Mouse (Mus musculus) hindbrain, embryonic 11.5 days (tissue): ENCODE results near the gene Daxx. TPM values are rescaled to one million over a fixed set of nuclear protein-coding genes. Genes with fewer than 3 reads are reported as not detected.

ENCODE experiments used
- ATAC-seq: fragments of 200-750 bp; cut with Nextera tagmentation; 2 replicates; pipeline ENCODE4 v1.8.0; 2017; ENCODE audit warnings: mild to moderate bottlenecking, moderate TSS enrichment, moderate library complexity; ENCODE audit not compliant: low FRiP score
- DNase-seq: peaks from one replicate; pipeline ENCODE4 v3.0.0-alpha.2; 2015; ENCODE audit warnings: low spot score
- H3K27ac ChIP-seq: fragments of 300-500 bp; sonication (generic); 2 replicates; pipeline ENCODE4 v1.5.1; 2014; ENCODE audit warnings: mild to moderate bottlenecking, low read depth, low read length
- H3K27me3 ChIP-seq: fragments of 300-500 bp; sonication (generic); 2 replicates; pipeline ENCODE4 v1.6.1; 2014; ENCODE audit warnings: mild to moderate bottlenecking, low read length, moderate library complexity, mixed read lengths; ENCODE audit not compliant: control insufficient read depth, insufficient read depth
- H3K36me3 ChIP-seq: fragments of 300-500 bp; sonication (generic); 2 replicates; pipeline ENCODE4 v1.6.1; 2014; ENCODE audit warnings: mild to moderate bottlenecking, low read length, moderate library complexity, mixed read lengths; ENCODE audit not compliant: control insufficient read depth, insufficient read depth
- H3K4me1 ChIP-seq: fragments of 300-500 bp; sonication (generic); replicated peaks from 2 replicates; pipeline ENCODE4 v1.6.1; 2014; ENCODE audit warnings: low read length, mixed read lengths; ENCODE audit not compliant: control insufficient read depth, insufficient read depth
- H3K4me2 ChIP-seq: fragments of 300-500 bp; sonication (generic); replicated peaks from 2 replicates; pipeline ENCODE4 v1.6.1; 2014; ENCODE audit warnings: mild to moderate bottlenecking, low read depth, low read length
- H3K4me3 ChIP-seq: fragments of 300-500 bp; sonication (generic); 2 replicates; pipeline ENCODE4 v1.5.1; 2014; ENCODE audit warnings: low read depth, low read length
- H3K9ac ChIP-seq: fragments of 300-500 bp; sonication (generic); 2 replicates; pipeline ENCODE4 v1.6.1; 2014; ENCODE audit warnings: low read depth, low read length
- H3K9me3 ChIP-seq: fragments of 300-500 bp; sonication (generic); 2 replicates; pipeline ENCODE4 v1.6.1; 2016; ENCODE audit warnings: low read length; ENCODE audit not compliant: control insufficient read depth
- WGBS: fragments of 180-500 bp; shearing (Covaris S2); extraction: QIAGEN DNeasy Blood & Tissue Kit; methylation state at CpG from one replicate; pipeline ENCODE4 v1.1.7; 2014; 5-methylcytosine and 5-hydroxymethylcytosine counted together
- polyA plus RNA-seq: library from polyadenylated mRNA; unstranded; fragments of >200 nt; fragmentation: Nextera tagmentation; extraction: Ambion mirVana; gene quantifications from 2 replicates; pipeline ENCODE4 v1.2.1, GENCODE M21; 2014

The Daxx gene
- polyA plus RNA-seq, 1 experiment from 2014 or later = 47.0 TPM

DNA sequence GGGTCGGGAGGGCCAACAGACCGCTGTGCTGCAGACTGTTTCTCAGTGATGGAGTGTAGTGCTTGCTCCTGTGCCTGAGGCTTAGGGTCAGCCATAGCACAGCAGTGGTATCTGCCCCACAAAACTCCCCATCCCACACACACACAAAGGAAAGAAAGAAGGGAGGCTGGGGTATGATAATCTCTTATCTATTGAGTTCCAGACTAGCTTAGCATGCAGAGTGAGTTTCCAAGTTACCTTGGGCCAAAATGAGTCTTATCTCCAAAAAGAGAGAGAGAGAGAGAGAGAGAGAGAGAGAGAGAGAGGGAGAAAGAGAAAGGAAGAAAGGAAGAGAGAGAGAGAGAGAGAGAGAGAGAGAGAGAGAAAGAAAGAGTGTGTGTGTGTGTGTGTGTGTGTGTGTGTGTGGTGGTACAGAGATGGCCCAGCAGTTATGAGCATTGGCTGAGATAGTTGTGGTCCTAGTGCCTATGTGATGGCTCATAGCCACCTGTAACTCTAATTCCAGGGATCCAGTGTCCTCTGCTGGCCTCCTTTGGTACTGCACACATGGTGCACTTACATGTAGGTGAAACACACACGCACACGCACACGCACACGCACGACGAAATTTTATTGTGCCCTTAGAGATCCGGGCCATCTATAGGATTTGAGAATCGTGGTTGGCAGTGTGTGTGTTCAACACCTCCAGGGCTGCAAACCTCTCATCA is 15.5 kb downstream of the Daxx start:
- ATAC-seq (no peak), DNase-seq (no peak)
- Histone ChIP-seq H3K4me2 (no peak overlapping the region), H3K27me3 (no peaks in the 10 kb centered on the region), H3K4me1 (peaks cover 6% of the 10 kb centered on the region; the same call in 1 of the 2 replicates), H3K9ac (no peak overlapping the region), H3K36me3 (no peaks in the 10 kb centered on the region), H3K9me3 (no peaks in the 10 kb centered on the region), H3K4me3 (no peak overlapping the region; the same call in 1 of the 2 replicates), H3K27ac (no peak overlapping the region)
- 83% methylated on average over 10 of the region's 10 CpGs for whole genome bisulfite sequencing

DNA sequence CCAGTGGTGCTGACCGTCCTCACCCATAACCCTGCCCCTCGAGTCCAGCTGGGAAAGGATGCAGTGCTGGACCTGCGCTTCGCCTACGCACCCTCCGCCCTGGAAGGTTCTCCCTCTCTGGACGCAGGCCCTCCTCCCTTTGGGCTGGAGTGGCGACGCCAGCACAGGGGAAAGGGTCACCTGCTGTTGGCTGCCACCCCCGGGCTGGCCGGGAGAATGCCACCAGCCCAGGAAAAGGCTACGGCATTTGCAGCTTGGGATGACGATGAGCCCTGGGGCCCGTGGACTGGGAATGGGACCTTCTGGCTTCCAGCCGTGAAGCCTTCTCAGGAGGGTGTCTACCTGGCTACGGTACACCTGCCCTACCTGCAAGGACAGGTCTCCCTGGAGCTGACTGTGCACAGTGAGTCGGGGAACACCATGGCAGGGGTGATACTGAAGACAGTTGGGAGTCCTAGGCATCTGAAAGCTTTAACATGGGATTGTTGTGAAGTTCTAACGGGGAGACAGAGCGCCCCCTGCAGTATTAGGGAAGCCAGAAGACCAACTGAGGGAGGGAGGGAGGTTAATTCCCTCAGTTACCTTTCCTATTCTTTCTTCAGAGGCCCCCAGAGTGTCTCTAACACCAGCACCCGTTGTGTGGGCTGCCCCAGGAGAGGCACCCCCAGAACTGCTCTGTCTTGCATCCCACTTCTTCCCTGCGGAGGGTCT is 16.3 kb downstream of the Daxx start:
- Histone ChIP-seq H3K36me3 (no peaks in the 10 kb centered on the region), H3K27ac (no peak overlapping the region), H3K4me3 (no peak overlapping the region), H3K27me3 (no peaks in the 10 kb centered on the region), H3K4me2 (no peak overlapping the region), H3K4me1 (0 out of 2 replicates have a peak, but pooled peaks cover 5% of the 10 kb centered on the region), H3K9ac (no peak overlapping the region), H3K9me3 (no peaks in the 10 kb centered on the region)
- ATAC-seq (no peak), DNase-seq (no peak)
- 83% methylated on average over 20 of the region's 21 CpGs for WGBS

DNA sequence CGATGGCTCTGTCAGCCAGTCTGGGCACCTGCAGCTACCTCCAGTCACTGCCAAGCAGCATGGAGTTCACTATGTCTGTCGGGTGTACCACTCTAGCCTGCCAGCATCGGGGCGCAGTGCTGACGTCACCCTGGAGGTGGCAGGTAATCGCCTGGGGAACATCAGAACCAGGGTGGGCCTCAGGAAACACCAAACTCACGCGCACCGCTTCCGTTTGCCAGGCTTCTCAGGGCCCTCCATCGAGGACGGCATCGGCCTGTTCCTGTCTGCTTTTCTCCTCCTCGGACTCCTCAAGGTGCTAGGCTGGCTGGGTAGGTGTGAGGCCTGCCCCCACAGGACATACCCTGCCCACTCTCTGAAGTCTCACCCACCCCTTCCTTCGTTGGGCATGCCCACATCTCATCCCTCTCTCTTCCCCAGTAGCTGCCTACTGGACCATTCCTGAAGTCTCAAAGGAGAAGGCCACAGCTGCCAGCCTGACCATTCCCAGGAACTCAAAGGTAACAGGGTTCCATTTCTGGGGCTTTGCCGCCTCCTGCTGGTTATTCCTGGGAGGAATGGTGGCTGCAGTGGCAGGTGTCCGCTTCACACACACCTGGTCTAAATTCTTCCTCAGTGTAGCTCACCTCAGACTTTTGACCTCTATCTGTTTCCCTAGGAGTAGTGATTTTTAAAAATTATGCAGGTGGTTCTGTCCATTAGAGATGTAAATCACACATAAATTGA is 17.2 kb downstream of the Daxx start:
- DNase-seq (peak; percentile 41), ATAC-seq (no peak)
- Histone ChIP-seq H3K9me3 (no peaks in the 10 kb centered on the region), H3K36me3 (no peaks in the 10 kb centered on the region), H3K27me3 (no peaks in the 10 kb centered on the region), H3K27ac (no peak overlapping the region), H3K4me3 (no peak overlapping the region), H3K4me2 (no peak overlapping the region), H3K4me1 (no peaks in the 10 kb centered on the region), H3K9ac (no peak overlapping the region)
- WGBS = 70% methylated on average over 17 of the region's 17 CpGs

DNA sequence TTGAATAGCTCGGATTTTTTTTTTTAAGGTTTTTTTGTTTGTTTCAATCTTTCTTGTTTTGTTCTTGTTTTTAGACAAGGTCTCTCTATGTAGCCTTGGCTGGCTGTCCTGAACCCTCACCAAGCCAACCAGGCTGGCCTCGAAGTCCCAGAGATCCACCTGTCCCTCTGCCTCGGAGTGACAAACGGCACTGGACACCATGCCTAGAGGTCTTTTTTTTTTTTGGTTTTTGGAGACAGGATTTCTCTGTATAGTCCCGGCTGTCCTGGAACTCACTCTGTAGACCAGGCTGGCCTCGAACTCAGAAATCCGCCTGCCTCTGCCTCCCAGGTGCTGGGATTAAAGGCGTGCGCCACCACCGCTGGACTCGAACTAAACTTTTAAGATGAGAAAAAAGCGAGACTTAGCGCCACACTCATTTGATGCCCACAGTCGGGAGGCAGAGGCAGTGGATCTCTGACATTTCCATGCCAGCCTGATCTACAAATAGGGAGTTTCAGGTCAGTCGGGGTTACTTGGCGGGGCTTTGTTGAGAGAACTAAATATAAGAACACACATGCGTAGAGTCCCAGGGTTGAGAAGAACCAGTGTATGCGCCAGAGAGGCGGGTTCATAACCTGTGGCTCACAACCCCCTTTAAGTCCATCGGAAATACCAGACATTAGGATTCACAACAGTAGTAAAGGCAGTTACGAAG is 19.2 kb downstream of the Daxx start:
- peak overlapping the region; percentile 90 for H3K4me2 ChIP-seq

DNA sequence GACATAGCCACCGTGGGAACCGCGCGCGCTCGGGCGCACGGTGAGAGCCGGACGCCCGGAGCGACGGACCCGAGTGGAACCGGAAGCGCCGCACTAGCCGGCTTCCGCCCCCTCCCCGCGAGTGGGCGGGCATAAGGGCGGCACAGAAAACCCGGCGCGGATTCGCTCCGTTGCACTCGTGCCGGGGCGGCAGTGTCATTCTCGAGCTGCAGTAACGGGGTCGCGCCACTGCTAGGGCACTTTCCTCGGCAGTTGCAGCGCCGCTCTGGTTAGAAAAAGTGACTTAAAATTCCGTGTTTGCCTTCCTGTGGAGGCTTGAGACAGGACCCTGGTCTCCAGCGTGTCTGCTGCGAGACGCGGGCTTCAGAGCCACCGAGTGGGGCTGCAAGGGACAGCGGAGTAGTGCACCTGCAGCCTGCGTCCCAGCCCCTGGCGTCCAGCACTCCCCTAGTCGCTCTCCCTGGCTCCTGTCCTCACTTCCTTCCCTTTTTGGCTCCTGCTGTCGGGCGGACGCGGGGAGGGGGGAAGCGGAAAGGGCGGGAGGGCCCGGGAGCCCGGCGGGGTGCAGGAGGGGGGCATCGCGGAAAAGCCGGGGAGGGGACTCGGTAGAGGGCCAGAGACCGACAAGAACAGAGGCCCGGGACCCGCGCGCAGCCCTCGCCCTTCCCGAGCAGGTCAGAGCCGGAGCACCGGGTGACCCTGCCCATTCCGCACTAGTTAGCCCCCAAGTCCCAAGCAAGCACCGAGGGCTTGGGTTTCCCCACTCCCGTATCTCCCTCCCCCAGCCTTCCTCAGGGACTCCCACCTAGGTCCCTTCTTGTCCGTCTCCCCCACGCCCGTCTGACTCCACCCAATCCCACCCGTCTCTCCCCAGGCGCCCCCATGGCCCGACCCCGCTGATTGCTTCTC is 20.4 kb downstream of the Daxx start, which contains the start of gene Rgl2:
Gene Rgl2 (plus strand): TSS at position 173 of the 909 bp plus-strand sequence.
- H3K4me3 ChIP-seq = peak within 1 kb of the TSS; percentile 76

More for the DNA sequence above, 19.2 kb downstream of the Daxx start:
- peak overlapping the region; percentile 82 for H3K9ac ChIP-seq
- no peak for DNase-seq
- 60% methylated on average over 21 of the region's 21 CpGs for WGBS
- 0 out of 2 replicates have a peak, but pooled peaks cover 6% of the 10 kb centered on the region for H3K36me3 ChIP-seq
- no peaks in the 10 kb centered on the region for H3K4me1 ChIP-seq
- H3K9me3 ChIP-seq = no peaks in the 10 kb centered on the region
- no peaks in the 10 kb centered on the region for H3K27me3 ChIP-seq
- peak overlapping the region; percentile 76 for H3K4me3 ChIP-seq
- no peak overlapping the region for H3K27ac ChIP-seq
- ATAC-seq = no peak

DNA sequence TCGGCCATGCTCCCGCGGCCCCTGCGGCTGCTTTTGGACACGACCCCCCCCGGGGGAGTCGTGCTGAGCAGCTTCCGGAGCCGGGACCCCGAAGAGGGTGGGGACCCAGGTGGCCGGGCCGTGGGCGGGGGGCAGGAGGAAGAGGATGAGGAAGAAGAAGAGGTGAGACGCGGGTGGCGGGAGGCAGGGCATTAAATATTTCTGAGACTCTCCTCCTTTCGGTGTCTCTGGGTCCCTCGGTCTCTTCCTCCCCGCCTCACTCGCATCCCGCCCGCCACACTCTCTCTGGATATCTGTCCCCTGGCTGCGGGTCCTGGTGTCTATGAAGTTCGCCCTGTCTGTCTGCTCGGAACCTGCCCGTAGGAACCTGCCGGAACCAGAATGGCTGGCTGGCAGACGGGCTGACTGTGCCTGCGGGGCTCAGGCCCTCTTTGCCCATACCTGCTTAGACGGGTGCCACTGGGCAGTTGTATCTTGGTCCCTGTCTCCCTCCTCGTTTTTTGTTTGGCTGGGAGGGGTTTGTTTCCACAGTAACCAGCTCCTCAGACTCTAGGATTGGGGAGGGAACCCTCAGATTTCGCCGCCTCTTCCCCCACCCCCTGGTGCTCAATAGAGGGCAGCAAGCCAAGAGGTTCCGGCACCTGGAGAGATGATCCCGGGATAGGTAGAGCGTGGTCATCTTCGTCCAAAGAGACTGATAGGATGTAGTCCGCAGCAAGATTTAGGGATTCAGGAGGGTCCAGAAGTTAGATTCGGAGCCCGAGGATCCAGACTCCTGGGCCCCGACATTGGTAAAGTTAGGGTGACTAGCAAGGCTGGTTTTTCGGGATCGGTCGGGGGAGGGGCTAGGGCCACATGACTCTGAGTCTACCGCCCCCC is 21.3 kb downstream of the Daxx start:
- DNase-seq (peak; percentile 54), ATAC-seq (peak; percentile 1; the same call in 1 of the 2 replicates)
- Histone ChIP-seq H3K4me3 (peak overlapping the region; percentile 76), H3K27me3 (no peaks in the 10 kb centered on the region), H3K27ac (peak overlapping the region; percentile 87), H3K4me1 (no peaks in the 10 kb centered on the region), H3K36me3 (0 out of 2 replicates have a peak, but pooled peaks cover 6% of the 10 kb centered on the region), H3K9me3 (no peaks in the 10 kb centered on the region), H3K4me2 (peak overlapping the region; percentile 90), H3K9ac (peak overlapping the region; percentile 82)
- 1% methylated on average over 42 of the region's 45 CpGs for WGBS

More for the DNA sequence above, 20.4 kb downstream of the Daxx start, which contains the start of gene Rgl2:
- ATAC-seq = peak; percentile 83
- H3K27ac ChIP-seq = peak within 1 kb of the TSS; percentile 87
- H3K4me2 ChIP-seq = peak within 1 kb of the TSS; percentile 90
- DNase-seq = peak; percentile 98
- H3K4me1 ChIP-seq = no peaks in the 10 kb centered on the region
- WGBS = under 1% methylated on average over 73 of the region's 80 CpGs
- H3K9me3 ChIP-seq = no peaks in the 10 kb centered on the region
- H3K9ac ChIP-seq = peak within 1 kb of the TSS; percentile 82
- no peaks in the 10 kb centered on the region for H3K27me3 ChIP-seq
- H3K36me3 ChIP-seq = 0 out of 2 replicates have a peak, but pooled peaks cover 6% of the 10 kb centered on the region

DNA sequence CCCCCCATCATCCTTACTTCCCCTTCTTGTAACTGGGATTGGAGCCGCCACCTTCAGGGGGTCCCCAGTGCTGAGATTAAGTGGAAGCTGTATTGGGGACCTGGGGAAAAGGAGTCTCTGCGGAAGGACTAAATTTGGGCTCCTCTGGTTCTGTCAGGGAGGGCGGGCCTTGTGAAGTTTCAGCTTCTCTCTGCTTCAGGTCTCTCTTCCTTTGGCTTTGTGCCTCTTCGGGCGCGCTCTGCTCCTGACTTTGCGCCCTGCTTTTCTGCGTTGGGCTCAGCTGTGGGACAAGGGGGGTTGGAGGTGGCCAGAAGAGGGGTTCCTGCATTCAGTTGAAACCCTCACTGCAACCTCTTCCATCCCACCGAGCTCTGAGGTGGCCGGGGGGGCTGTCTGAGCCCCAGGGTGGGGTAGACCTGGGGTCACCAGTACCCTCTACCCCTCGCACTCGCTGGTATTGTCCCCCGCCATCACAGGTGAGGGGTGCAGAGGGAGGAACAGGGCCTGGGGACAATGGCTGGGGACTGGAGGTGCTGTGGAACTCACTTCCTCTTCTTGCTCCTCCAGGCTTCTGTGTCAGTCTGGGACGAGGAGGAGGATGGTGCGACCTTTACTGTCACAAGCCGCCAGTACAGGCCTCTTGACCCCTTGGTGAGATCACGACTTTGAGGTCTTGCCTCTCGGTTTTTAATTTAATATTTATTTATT is 22.1 kb downstream of the Daxx start:
- Histone ChIP-seq H3K9ac (peak overlapping the region; percentile 82), H3K27ac (no peak overlapping the region), H3K4me3 (peak overlapping the region; percentile 76), H3K36me3 (0 out of 2 replicates have a peak, but pooled peaks cover 6% of the 10 kb centered on the region), H3K27me3 (no peaks in the 10 kb centered on the region), H3K4me2 (peak overlapping the region; percentile 90), H3K4me1 (no peaks in the 10 kb centered on the region), H3K9me3 (no peaks in the 10 kb centered on the region)
- DNase-seq (no peak), ATAC-seq (no peak)
- 35% methylated on average over 18 of the region's 18 CpGs for WGBS
